Mouse (Mus musculus) midbrain, embryonic 10.5 days (tissue): ENCODE measurements around the gene Smok2b. TPM values are rescaled to one million over a fixed set of nuclear protein-coding genes. Genes with fewer than 3 reads are reported as not detected.

ENCODE experiments used
- polyA plus RNA-seq: library from polyadenylated mRNA; unstranded; fragments of >200 nt; fragmentation: Nextera tagmentation; extraction: Ambion mirVana; gene quantifications from 2 replicates; pipeline ENCODE4 v1.2.1, GENCODE M21; 2016

The Smok2b gene
- polyA plus RNA-seq, 1 experiment from 2014 or later, result not detected

Other genes with a start within 250 kb of the Smok2b start
- gene Wtap, start 236.1 kb upstream of the Smok2b start, polyA plus RNA-seq, result 132 and 138 TPM in 2 replicates
- 107 and 110 TPM in 2 replicates for gene Sod2, start 223.4 kb upstream of the Smok2b start, polyA plus RNA-seq
- gene Gpr31b, start 178.0 kb upstream of the Smok2b start, polyA plus RNA-seq, result not detected in 2 replicates
- gene Tcp10b, start 169.2 kb upstream of the Smok2b start, polyA plus RNA-seq, result 0.16 TPM in 1 of 2 replicates, not detected in the other
- gene Unc93a, start 98.4 kb upstream of the Smok2b start, polyA plus RNA-seq, result not detected in 2 replicates
- not detected in 2 replicates for gene Smok2a, start 9.1 kb upstream of the Smok2b start, polyA plus RNA-seq
- gene Tcp10c, start 124.3 kb downstream of the Smok2b start, polyA plus RNA-seq, result not detected in 2 replicates